Mouse (Mus musculus): ENCODE results near the gene Haao. TPM values are rescaled to one million over a fixed set of nuclear protein-coding genes. Genes with fewer than 3 reads are reported as not detected.
A peak's percentile ranks its signal among the peaks of the same experiment; 100 is the strongest.

Gene Haao
- polyA plus RNA-seq, 1 experiment: 213 TPM

DNA sequence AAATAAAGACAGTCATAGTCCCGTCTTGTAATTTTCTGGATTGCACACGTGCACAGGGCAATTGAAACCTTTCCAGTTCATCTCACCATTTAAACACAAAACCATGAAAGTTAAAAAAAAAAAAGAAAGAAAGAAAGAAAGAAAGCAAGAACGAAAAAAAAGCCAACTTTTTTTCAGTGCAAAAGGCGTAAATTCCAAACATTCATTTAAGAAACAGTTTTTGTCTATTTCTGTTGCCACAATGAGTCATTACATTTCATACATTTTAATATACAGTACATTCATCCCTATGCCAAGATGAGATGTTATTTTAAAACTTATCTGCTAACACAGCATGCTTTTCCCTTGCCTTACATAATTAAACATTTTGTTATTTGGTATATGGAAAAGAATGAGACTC lies 11.9 kb upstream of the Haao start:
- H3K4me3 ChIP-seq (ENCODE audit: insufficient read depth, low read depth, low read length): no peak overlapping the region
- TF ChIP-seq CTCF (conservative IDR thresholded peaks at IDR 0.05; ENCODE audit: insufficient read depth, insufficient read length, low read depth, low read length): no peak
- no peak for TF ChIP-seq POLR2A (IDR thresholded peaks at IDR 0.05; ENCODE audit: low read depth, low read length)
- no peak overlapping the region for H3K27ac ChIP-seq (ENCODE audit: insufficient read depth, low read depth, low read length)
- no peaks in the 10 kb centered on the region for H3K36me3 ChIP-seq (ENCODE audit: control insufficient read depth, insufficient read depth, low read length)
- H3K4me1 ChIP-seq (ENCODE audit: control insufficient read depth, insufficient read depth, low read length): no peaks in the 10 kb centered on the region; the same call in 1 of the 2 replicates
- no peak for DNase-seq
- H3K27me3 ChIP-seq (replicated peaks; ENCODE audit: control insufficient read depth, insufficient read depth, low read length): no peaks in the 10 kb centered on the region
- WGBS: 94% methylated on average over 4 of the region's 4 CpGs

DNA sequence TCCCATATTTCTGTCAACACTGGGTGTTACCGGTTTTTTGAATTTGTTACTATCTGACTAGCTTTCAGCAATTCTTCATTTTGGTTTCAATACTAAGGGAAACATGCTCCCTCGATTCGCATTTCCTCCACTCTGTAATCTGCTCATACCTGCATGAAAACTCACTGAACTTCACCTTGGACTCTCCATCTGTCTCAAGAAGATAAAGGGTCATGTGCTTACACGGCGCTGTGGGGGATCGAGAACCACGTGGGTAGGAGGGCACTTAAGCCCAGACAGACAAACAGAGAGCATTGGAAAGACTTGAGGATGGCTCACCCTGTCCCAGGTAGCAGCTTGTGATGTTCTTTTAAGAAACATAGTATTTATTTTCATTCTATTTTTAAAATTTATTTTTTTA lies 10.7 kb upstream of the Haao start:
- WGBS: 87% methylated on average over 7 of the region's 7 CpGs
- no peak for DNase-seq
- no peak overlapping the region for H3K27ac ChIP-seq (ENCODE audit: insufficient read depth, low read depth, low read length)
- no peaks in the 10 kb centered on the region; the same call in 1 of the 2 replicates for H3K4me1 ChIP-seq (ENCODE audit: control insufficient read depth, insufficient read depth, low read length)
- no peak for TF ChIP-seq CTCF (conservative IDR thresholded peaks at IDR 0.05; ENCODE audit: insufficient read depth, insufficient read length, low read depth, low read length)
- TF ChIP-seq POLR2A (IDR thresholded peaks at IDR 0.05; ENCODE audit: low read depth, low read length): no peak
- H3K27me3 ChIP-seq (replicated peaks; ENCODE audit: control insufficient read depth, insufficient read depth, low read length): no peaks in the 10 kb centered on the region
- no peak overlapping the region for H3K4me3 ChIP-seq (ENCODE audit: insufficient read depth, low read depth, low read length)
- no peaks in the 10 kb centered on the region for H3K36me3 ChIP-seq (ENCODE audit: control insufficient read depth, insufficient read depth, low read length)

DNA sequence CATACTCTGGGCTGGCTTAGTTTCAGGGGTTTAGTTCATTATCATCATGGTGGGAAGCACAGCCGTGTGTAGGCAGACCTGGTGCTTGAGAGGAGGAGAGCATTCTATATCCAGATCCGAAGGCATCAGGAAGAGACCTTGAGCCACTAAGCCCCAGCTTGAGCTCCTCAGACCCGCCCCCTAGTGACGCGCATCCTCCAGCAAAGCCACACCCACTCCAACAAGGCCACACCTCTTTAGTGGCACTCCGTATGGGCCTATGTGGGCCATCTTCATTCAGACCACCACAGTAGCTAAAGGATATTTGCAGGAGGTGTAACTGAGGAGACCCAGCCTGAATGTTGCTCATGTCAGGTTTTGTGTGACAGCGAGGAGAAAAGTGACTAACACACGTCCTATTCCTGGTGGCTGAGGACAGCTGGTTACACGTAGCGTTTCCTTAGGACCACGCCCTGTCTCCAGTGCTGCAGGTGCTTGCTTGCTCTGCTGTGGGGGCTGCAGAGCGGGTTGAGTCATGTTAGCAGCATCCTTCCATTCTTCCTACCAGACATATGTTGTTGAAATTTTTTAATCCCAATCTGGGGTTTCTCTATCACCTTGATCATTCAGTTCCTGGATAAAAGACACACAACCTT lies 6.6 kb upstream of the Haao start:
- 58% methylated on average over 12 of the region's 12 CpGs for WGBS
- H3K27ac ChIP-seq (ENCODE audit: insufficient read depth, low read depth, low read length): no peak overlapping the region
- no peak overlapping the region for H3K4me3 ChIP-seq (ENCODE audit: insufficient read depth, low read depth, low read length)

DNA sequence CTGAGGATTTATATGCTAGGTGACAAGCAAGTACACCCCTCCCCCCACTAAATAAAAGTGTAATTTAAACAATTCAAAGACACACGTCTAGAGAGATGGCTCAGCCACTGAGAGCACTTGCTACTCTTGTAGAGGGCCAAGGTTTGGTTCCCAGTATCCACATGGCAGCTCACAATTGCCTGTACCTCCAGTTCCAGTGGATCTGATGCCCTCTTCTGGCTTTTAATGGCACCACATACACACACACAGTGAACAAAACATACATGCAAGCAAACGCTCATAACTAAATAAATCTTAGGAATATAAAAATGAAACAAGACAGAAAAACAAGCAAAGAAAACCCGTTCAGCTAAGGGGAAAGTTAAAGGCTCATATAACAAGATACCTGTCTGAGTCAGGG lies 6.1 kb upstream of the Haao start:
- TF ChIP-seq POLR2A (IDR thresholded peaks at IDR 0.05; ENCODE audit: low read depth, low read length): no peak
- 0 out of 2 replicates have a peak, but pooled peaks have one; percentile 23 for TF ChIP-seq CTCF (conservative IDR thresholded peaks at IDR 0.05; ENCODE audit: insufficient read depth, insufficient read length, low read depth, low read length)
- Histone ChIP-seq H3K4me1 (ENCODE audit: control insufficient read depth, insufficient read depth, low read length) (no peaks in the 10 kb centered on the region), H3K4me3 (ENCODE audit: insufficient read depth, low read depth, low read length) (no peak overlapping the region), H3K27ac (ENCODE audit: insufficient read depth, low read depth, low read length) (no peak overlapping the region), H3K27me3 (replicated peaks; ENCODE audit: control insufficient read depth, insufficient read depth, low read length) (no peaks in the 10 kb centered on the region), H3K36me3 (ENCODE audit: control insufficient read depth, insufficient read depth, low read length) (no peaks in the 10 kb centered on the region)
- 52% methylated on average over 3 of the region's 3 CpGs for WGBS
- no peak for DNase-seq

More for the DNA sequence above, 6.6 kb upstream of the Haao start:
- TF ChIP-seq CTCF (conservative IDR thresholded peaks at IDR 0.05; ENCODE audit: insufficient read depth, insufficient read length, low read depth, low read length) (no peak), POLR2A (IDR thresholded peaks at IDR 0.05; ENCODE audit: low read depth, low read length) (no peak)
- H3K36me3 ChIP-seq (ENCODE audit: control insufficient read depth, insufficient read depth, low read length): no peaks in the 10 kb centered on the region
- DNase-seq: peak; percentile 33
- H3K27me3 ChIP-seq (replicated peaks; ENCODE audit: control insufficient read depth, insufficient read depth, low read length): no peaks in the 10 kb centered on the region
- no peaks in the 10 kb centered on the region for H3K4me1 ChIP-seq (ENCODE audit: control insufficient read depth, insufficient read depth, low read length)

DNA sequence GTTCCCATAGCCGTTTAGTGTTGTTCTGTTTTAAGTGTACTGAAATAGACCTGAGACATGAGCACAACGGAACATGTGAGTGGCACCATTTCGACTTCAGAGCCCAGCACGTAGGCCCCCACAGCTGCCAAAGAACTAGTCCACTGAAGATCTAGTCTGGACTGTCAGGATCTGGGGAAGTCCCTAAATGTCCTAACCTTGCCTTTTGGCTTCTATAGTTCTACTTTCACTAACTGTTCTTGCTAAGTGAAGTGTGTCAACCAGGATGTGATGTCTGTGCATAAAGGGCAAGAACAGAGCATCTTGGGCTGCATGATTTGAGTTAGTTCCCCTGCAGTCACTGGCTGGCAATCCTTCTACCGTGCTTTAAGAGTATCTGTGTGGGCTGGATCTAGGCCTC lies 3.1 kb upstream of the Haao start:
- H3K27me3 ChIP-seq (replicated peaks; ENCODE audit: control insufficient read depth, insufficient read depth, low read length): no peaks in the 10 kb centered on the region
- H3K27ac ChIP-seq (ENCODE audit: insufficient read depth, low read depth, low read length): no peak overlapping the region
- 84% methylated on average over 5 of the region's 5 CpGs for WGBS
- no peak for TF ChIP-seq CTCF (conservative IDR thresholded peaks at IDR 0.05; ENCODE audit: insufficient read depth, insufficient read length, low read depth, low read length)
- TF ChIP-seq POLR2A (IDR thresholded peaks at IDR 0.05; ENCODE audit: low read depth, low read length): no peak
- no peaks in the 10 kb centered on the region for H3K36me3 ChIP-seq (ENCODE audit: control insufficient read depth, insufficient read depth, low read length)
- DNase-seq: no peak
- H3K4me3 ChIP-seq (ENCODE audit: insufficient read depth, low read depth, low read length): no peak overlapping the region
- H3K4me1 ChIP-seq (ENCODE audit: control insufficient read depth, insufficient read depth, low read length): no peaks in the 10 kb centered on the region

DNA sequence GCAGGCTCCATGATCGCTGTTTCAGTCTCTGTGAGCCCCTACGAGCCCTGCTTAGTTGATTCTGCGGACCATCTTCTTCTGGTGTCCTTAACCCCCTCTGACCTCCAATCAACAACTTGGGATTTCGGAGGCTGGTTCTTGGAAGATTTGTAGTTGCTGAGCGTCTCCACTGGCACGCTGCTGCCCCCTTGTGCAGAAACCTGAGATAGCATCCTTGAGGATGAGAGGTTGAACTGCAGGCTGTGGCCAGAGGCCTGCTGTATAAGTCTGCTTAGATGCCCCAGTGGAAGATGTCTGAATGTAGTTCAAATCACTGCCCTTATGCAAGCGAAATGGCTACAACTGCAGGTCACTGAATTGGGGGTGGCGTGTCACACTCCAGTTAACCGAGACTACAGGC lies 2.7 kb upstream of the Haao start:
- no peak overlapping the region for H3K4me3 ChIP-seq (ENCODE audit: insufficient read depth, low read depth, low read length)
- no peaks in the 10 kb centered on the region for H3K27me3 ChIP-seq (replicated peaks; ENCODE audit: control insufficient read depth, insufficient read depth, low read length)
- 15% methylated on average over 9 of the region's 9 CpGs for WGBS
- TF ChIP-seq CTCF (conservative IDR thresholded peaks at IDR 0.05; ENCODE audit: insufficient read depth, insufficient read length, low read depth, low read length): peak; percentile 96; the same call in 1 of the 2 replicates
- no peak for TF ChIP-seq POLR2A (IDR thresholded peaks at IDR 0.05; ENCODE audit: low read depth, low read length)
- H3K27ac ChIP-seq (ENCODE audit: insufficient read depth, low read depth, low read length): no peak overlapping the region
- no peaks in the 10 kb centered on the region for H3K36me3 ChIP-seq (ENCODE audit: control insufficient read depth, insufficient read depth, low read length)
- H3K4me1 ChIP-seq (ENCODE audit: control insufficient read depth, insufficient read depth, low read length): no peaks in the 10 kb centered on the region
- peak; percentile 90 for DNase-seq

DNA sequence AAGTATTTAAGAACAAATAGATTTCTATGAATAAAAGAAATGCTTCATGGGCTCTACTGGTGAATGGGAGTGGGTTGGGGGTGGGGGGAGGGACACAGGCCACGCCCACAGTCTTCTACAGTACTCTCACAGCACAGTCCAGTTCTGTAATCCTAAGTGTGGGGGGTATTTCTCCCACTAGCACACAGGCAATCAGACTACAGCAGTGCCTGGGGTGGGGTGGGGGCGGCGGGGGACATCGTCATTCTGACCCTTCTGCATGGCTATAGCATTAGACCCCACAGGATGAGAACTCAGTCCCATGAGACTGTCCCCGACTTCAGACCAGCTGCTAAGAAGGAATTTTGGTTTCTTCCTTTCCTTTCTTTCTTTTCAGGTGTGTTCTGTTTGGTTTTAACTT lies 2.0 kb upstream of the Haao start:
- Histone ChIP-seq H3K36me3 (ENCODE audit: control insufficient read depth, insufficient read depth, low read length) (no peaks in the 10 kb centered on the region), H3K4me1 (ENCODE audit: control insufficient read depth, insufficient read depth, low read length) (peaks cover 3% of the 10 kb centered on the region; the same call in 1 of the 2 replicates), H3K4me3 (ENCODE audit: insufficient read depth, low read depth, low read length) (no peak overlapping the region), H3K27me3 (replicated peaks; ENCODE audit: control insufficient read depth, insufficient read depth, low read length) (no peaks in the 10 kb centered on the region), H3K27ac (ENCODE audit: insufficient read depth, low read depth, low read length) (no peak overlapping the region)
- no peak for TF ChIP-seq POLR2A (IDR thresholded peaks at IDR 0.05; ENCODE audit: low read depth, low read length)
- DNase-seq: no peak
- 75% methylated on average over 5 of the region's 5 CpGs for WGBS
